Mouse (Mus musculus) lung, embryonic 15.5 days (tissue): ENCODE results near the gene Sap30. TPM values are rescaled to one million over a fixed set of nuclear protein-coding genes. Genes with fewer than 3 reads are reported as not detected.

Experiments used
- ATAC-seq: fragments of 200-750 bp; cut with Nextera tagmentation; 2 replicates; pipeline ENCODE4 v1.8.0; 2017; ENCODE audit warnings: moderate number of reproducible peaks, borderline replicate concordance; ENCODE audit not compliant: low FRiP score, low TSS enrichment; ENCODE audit errors: extremely low read depth
- H3K27ac ChIP-seq: fragments of 300-500 bp; sonication (generic); 2 replicates; pipeline ENCODE4 v1.5.1; 2015; ENCODE audit warnings: moderate library complexity, mild to moderate bottlenecking, inconsistent platforms
- H3K27me3 ChIP-seq: fragments of 300-500 bp; sonication (generic); 2 replicates; pipeline ENCODE4 v1.6.1; 2015; ENCODE audit warnings: inconsistent platforms
- H3K36me3 ChIP-seq: fragments of 300-500 bp; sonication (generic); 2 replicates; pipeline ENCODE4 v1.6.1; 2015; ENCODE audit warnings: inconsistent platforms
- H3K4me1 ChIP-seq: fragments of 300-500 bp; sonication (generic); 2 replicates; pipeline ENCODE4 v1.6.1; 2015; ENCODE audit warnings: inconsistent platforms
- H3K4me2 ChIP-seq: fragments of 300-500 bp; sonication (generic); 2 replicates; pipeline ENCODE4 v1.6.1; 2015; ENCODE audit warnings: inconsistent platforms, mild to moderate bottlenecking, moderate library complexity
- H3K4me3 ChIP-seq: fragments of 300-500 bp; sonication (generic); 2 replicates; pipeline ENCODE4 v1.5.1; 2015; ENCODE audit warnings: mild to moderate bottlenecking, inconsistent platforms
- H3K9ac ChIP-seq: fragments of 300-500 bp; sonication (generic); 2 replicates; pipeline ENCODE4 v1.6.1; 2015; ENCODE audit warnings: inconsistent platforms
- H3K9me3 ChIP-seq: fragments of 300-500 bp; sonication (generic); 2 replicates; pipeline ENCODE4 v1.6.1; 2016; ENCODE audit warnings: inconsistent platforms
- WGBS: fragments of 180-500 bp; shearing (Covaris S2); methylation state at CpG from one replicate; pipeline ENCODE4 v1.1.7; 2015; 5-methylcytosine and 5-hydroxymethylcytosine counted together
- polyA plus RNA-seq: library from polyadenylated mRNA; unstranded; fragments of >200 nt; fragmentation: Nextera tagmentation; extraction: Ambion mirVana; gene quantifications from 2 replicates; pipeline ENCODE4 v1.2.1, GENCODE M21; 2015

Gene Sap30
- polyA plus RNA-seq, 1 experiment from 2014 or later, result 37.0 TPM

DNA sequence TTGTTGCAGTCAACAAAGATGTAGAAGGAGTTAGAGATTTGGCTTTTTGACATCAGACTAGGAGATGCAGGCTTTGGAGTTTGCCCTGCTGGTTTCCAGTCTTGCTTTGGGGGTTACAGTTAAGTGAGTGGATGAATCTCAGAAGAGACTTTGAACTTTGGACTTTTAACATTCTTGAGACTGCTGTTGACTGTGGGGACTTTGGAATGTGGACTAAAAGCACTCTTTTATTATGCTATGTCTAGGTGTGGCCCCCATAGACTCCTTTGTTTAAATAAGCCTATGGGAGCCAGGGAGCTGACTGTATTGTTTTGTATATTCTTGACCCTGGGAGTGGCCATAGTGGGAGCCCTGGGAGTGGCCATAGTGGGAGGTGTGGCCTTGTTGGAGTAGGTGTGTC is 2.2 kb upstream of the Sap30 start:
- H3K4me3 ChIP-seq, result no peak overlapping the region
- no peaks in the 10 kb centered on the region for H3K36me3 ChIP-seq
- H3K4me2 ChIP-seq, result no peak overlapping the region
- H3K27ac ChIP-seq, result no peak overlapping the region
- no peaks in the 10 kb centered on the region for H3K27me3 ChIP-seq
- peaks cover 10% of the 10 kb centered on the region for H3K4me1 ChIP-seq
- no peak overlapping the region for H3K9ac ChIP-seq
- no peaks in the 10 kb centered on the region for H3K9me3 ChIP-seq
- no peak for ATAC-seq

GRCm38 (mm10) chr8:57489366-57489765 is 1.7 kb upstream of the Sap30 start:
- Histone ChIP-seq H3K4me3 (no peak overlapping the region), H3K9ac (no peak overlapping the region), H3K4me1 (peaks cover 10% of the 10 kb centered on the region), H3K36me3 (no peaks in the 10 kb centered on the region), H3K27me3 (no peaks in the 10 kb centered on the region), H3K9me3 (no peaks in the 10 kb centered on the region), H3K27ac (no peak overlapping the region), H3K4me2 (no peak overlapping the region)
- 94% methylated on average over 1 of the region's 1 CpGs for WGBS
- ATAC-seq, result no peak

DNA sequence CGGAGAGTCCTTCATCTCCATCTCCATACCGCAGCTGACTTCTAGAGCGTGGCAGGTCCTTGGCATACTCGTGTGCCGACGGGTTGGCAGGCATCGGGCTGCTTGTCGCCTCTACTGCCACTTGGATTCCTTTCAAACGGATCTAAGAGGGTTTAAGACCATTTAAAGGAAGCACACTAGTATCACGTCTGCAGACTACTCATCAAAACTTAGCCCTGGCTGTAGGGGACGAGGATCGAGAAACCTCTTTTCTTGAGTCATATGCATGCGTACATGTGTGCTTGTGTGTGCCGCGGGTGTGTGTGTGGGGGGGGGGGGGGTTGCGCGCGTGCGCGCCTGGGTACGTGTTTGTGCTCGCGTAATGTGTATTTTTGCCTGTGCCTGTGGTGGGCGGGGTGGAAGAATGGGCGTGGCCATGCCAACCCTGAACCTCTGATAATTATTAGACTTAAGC is 679 bp upstream of the Sap30 start:
- peak overlapping the region; percentile 87 for H3K4me2 ChIP-seq
- H3K27ac ChIP-seq, result peak overlapping the region; percentile 97
- no peaks in the 10 kb centered on the region for H3K9me3 ChIP-seq
- H3K36me3 ChIP-seq, result no peaks in the 10 kb centered on the region
- peak; percentile 55 for ATAC-seq
- H3K9ac ChIP-seq, result peak overlapping the region; percentile 66
- H3K27me3 ChIP-seq, result no peaks in the 10 kb centered on the region
- peak overlapping the region; percentile 93 for H3K4me3 ChIP-seq
- peaks cover 10% of the 10 kb centered on the region for H3K4me1 ChIP-seq
- 0% methylated on average over 25 of the region's 25 CpGs for WGBS

DNA sequence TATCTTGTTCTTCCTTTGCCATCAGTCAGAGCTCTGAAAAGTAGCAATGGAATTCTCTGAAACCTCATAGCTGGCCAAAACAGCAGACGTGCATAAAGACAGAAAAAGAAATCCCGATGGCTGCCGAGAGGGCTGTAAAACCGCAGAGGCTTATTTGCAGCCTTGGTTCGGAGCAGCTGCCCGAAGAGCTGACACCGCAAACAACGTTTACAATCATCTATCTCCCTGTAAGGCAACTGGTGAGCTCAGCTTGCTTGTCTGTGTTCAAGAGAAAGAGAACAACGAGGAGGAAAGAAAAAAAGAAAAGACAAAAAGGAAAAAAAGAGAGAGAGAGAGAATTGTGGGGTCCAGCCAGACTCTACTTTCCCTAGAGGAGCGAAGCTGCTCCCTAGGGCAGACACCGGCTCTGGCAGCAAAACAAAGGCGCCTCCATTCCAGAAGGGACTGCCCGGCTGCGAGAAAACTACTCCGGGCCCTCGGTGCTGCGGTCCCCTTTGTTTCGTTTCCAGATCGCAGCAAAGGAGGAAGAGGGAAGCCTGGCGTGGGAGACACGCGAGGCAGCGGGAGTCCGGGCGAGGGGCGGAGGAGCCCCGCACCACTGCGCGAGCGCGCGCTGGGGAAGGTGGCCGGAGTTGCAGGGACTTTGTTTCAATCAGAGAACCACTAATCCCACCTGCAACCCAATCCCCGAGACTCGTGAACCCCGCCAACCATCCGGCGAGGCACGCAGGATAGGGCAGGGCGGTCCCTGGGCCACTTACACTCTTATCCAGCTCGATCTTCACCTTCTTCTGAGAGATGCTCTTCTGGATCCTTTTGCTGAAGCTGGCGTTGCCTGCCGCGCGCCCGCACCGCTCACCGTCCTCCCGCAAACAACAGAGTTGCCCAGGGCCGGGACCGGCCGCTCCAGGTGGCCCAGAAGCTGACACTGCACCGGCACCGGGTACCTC is 894 bp downstream of the Sap30 start:
- H3K4me2 ChIP-seq, result peak overlapping the region; percentile 87
- ATAC-seq, result peak; percentile 47
- no peaks in the 10 kb centered on the region for H3K9me3 ChIP-seq
- under 1% methylated on average over 54 of the region's 54 CpGs for WGBS
- peak overlapping the region; percentile 97 for H3K27ac ChIP-seq
- H3K4me1 ChIP-seq, result peaks cover 10% of the 10 kb centered on the region
- H3K36me3 ChIP-seq, result peaks cover 10% of the 10 kb centered on the region; the same call in 1 of the 2 replicates
- no peaks in the 10 kb centered on the region for H3K27me3 ChIP-seq
- H3K4me3 ChIP-seq, result peak overlapping the region; percentile 93
- H3K9ac ChIP-seq, result peak overlapping the region; percentile 69

DNA sequence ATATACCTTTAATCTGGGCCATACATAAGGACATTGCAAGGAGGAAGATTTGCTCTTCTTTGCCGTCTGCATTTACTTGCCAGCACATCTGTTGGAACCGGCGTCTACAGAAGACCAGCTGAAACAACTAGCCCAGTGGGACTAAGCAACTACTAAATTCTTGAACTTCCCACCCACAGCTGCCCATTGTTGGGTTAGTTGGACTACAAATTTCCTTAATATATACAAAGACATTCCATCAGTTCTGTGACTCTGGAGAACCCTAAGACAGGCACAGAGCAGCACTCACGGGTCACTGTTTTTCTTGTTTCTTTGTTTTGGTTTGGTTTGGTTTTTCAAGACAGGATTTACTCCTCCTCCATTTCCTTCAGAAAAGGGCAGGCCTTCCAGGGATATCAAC is 7.1 kb downstream of the Sap30 start:
- no peak overlapping the region for H3K27ac ChIP-seq
- 67% methylated on average over 4 of the region's 4 CpGs for WGBS
- H3K4me1 ChIP-seq, result peaks cover 4% of the 10 kb centered on the region
- no peaks in the 10 kb centered on the region for H3K9me3 ChIP-seq
- no peak overlapping the region for H3K4me3 ChIP-seq
- H3K36me3 ChIP-seq, result peaks cover 14% of the 10 kb centered on the region; the same call in 1 of the 2 replicates
- H3K4me2 ChIP-seq, result no peak overlapping the region
- ATAC-seq, result no peak
- H3K27me3 ChIP-seq, result no peaks in the 10 kb centered on the region
- H3K9ac ChIP-seq, result no peak overlapping the region

DNA sequence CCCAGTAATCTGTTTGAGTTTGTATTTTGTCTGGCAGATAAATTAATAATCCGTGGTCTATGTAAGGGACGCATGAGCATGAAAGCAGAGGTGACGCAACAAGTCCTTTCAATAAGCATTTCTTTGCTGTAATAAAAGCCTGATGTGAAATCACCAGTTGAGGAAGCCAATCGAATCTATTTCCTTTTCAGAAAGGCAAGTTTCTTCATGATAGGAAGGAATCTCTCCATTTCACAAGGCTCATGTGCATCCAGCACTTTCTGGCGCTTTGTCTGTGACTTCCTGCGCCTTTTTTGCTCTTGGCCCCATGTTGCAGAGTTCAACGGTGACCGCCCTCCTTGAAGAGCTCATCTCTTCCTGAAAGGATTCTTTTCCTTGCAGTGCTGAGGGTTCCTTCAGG is 8.0 kb downstream of the Sap30 start:
- 90% methylated on average over 8 of the region's 8 CpGs for WGBS
- no peak for ATAC-seq
- H3K9me3 ChIP-seq, result no peaks in the 10 kb centered on the region

GRCm38 (mm10) chr8:57478406-57478805 is 9.3 kb downstream of the Sap30 start:
- Histone ChIP-seq H3K4me1 (no peaks in the 10 kb centered on the region), H3K9ac (no peak overlapping the region), H3K4me3 (no peak overlapping the region), H3K27ac (no peak overlapping the region), H3K27me3 (no peaks in the 10 kb centered on the region), H3K36me3 (peaks cover 14% of the 10 kb centered on the region; the same call in 1 of the 2 replicates), H3K9me3 (no peaks in the 10 kb centered on the region), H3K4me2 (no peak overlapping the region)
- ATAC-seq, result no peak
- WGBS, result 40% methylated on average over 3 of the region's 3 CpGs

More for the DNA sequence above, 8.0 kb downstream of the Sap30 start:
- Histone ChIP-seq H3K4me1 (no peaks in the 10 kb centered on the region), H3K27ac (no peak overlapping the region), H3K36me3 (peaks cover 14% of the 10 kb centered on the region; the same call in 1 of the 2 replicates), H3K9ac (no peak overlapping the region), H3K4me3 (no peak overlapping the region), H3K4me2 (no peak overlapping the region), H3K27me3 (no peaks in the 10 kb centered on the region)

- Histone ChIP-seq H3K27ac (no peak overlapping the region), H3K9ac (no peak overlapping the region), H3K9me3 (no peaks in the 10 kb centered on the region), H3K4me2 (no peak overlapping the region), H3K27me3 (no peaks in the 10 kb centered on the region), H3K4me3 (no peak overlapping the region), H3K36me3 (no peaks in the 10 kb centered on the region), H3K4me1 (peaks cover 2% of the 10 kb centered on the region; the same call in 1 of the 2 replicates)
- 59% methylated on average over 6 of the region's 6 CpGs for WGBS
- no peak for ATAC-seq
Measured at GRCm38 (mm10) chr8:57473751-57474150, 13.9 kb downstream of the Sap30 start.

DNA sequence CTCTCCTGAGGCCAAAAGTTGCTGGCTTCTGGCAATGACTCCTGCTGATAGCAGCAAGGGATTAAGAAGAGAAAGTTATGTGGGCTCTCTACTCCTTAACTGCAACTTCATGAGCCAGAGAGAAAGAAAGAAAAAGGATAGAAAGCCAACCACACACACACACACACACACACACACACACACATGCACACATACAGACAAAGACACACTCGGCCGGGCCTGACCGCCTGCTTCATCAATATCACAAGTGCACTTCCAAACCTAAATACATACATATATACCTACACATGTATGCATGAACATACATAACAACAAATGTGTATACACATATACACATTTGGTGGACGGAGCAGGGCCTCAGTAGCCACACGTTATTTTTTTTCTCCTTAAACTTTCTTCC is 16.8 kb downstream of the Sap30 start:
- ATAC-seq, result no peak

GRCm38 (mm10) chr8:57468624-57469023 is 19.0 kb downstream of the Sap30 start:
- no peaks in the 10 kb centered on the region for H3K9me3 ChIP-seq
- H3K9ac ChIP-seq, result no peak overlapping the region
- ATAC-seq, result peak; percentile 67; the same call in 1 of the 2 replicates
- peaks cover 4% of the 10 kb centered on the region; the same call in 1 of the 2 replicates for H3K4me1 ChIP-seq
- H3K27me3 ChIP-seq, result no peaks in the 10 kb centered on the region
- 20% methylated on average over 5 of the region's 5 CpGs for WGBS
- H3K4me2 ChIP-seq, result no peak overlapping the region
- no peak overlapping the region for H3K27ac ChIP-seq
- no peaks in the 10 kb centered on the region for H3K36me3 ChIP-seq
- no peak overlapping the region for H3K4me3 ChIP-seq

More for the DNA sequence above, 16.8 kb downstream of the Sap30 start:
- 92% methylated on average over 5 of the region's 5 CpGs for WGBS
- H3K4me2 ChIP-seq, result no peak overlapping the region
- H3K27ac ChIP-seq, result no peak overlapping the region
- no peak overlapping the region for H3K4me3 ChIP-seq
- no peaks in the 10 kb centered on the region for H3K27me3 ChIP-seq
- peaks cover 4% of the 10 kb centered on the region; the same call in 1 of the 2 replicates for H3K4me1 ChIP-seq
- no peaks in the 10 kb centered on the region for H3K36me3 ChIP-seq
- no peak overlapping the region for H3K9ac ChIP-seq
- H3K9me3 ChIP-seq, result no peaks in the 10 kb centered on the region

DNA sequence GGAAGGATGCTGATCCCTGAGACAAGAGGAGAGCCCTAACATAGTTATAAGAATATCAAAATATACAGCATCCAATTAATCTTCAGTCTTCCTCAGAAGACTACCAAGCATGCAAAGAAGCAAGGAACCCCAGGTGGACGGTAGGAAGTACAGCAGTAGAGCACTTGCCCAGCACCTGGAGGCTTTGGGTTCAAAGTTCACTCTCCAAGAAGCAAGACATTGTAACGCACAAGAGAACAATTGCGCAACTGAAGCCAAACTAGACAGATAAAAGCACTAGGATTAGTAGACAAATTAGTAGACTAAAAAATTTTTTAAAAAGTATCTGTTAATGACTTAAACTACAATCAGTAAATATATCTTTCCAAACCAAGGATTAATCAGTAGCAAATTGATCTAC is 23.9 kb downstream of the Sap30 start:
- Histone ChIP-seq H3K9ac (no peak overlapping the region), H3K27ac (no peak overlapping the region), H3K4me2 (no peak overlapping the region), H3K27me3 (no peaks in the 10 kb centered on the region), H3K4me1 (peaks cover 3% of the 10 kb centered on the region; the same call in 1 of the 2 replicates), H3K9me3 (no peaks in the 10 kb centered on the region), H3K36me3 (no peaks in the 10 kb centered on the region), H3K4me3 (no peak overlapping the region)
- 83% methylated on average over 3 of the region's 3 CpGs for WGBS
- ATAC-seq, result no peak

DNA sequence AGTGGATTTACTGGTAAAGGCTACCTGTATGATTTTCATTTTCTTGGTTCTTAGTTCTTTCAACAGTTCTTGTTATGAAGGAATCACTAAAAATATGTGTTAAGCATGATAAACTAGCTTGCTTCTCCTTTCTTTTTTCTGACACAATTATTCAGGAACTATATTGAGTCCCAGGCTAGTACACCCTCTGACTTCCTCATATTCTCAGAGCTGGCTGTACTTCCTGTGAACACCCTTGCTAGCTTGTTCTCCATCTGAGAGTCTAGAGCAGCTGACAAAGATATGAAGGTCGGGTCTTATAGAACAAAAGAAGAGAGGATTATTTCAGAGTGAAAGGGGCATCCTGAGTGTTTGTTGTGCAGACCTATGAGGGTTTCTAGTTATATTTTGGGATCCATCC is 24.8 kb downstream of the Sap30 start:
- 31% methylated on average over 1 of the region's 1 CpGs for WGBS

More for the DNA sequence above, 24.8 kb downstream of the Sap30 start:
- Histone ChIP-seq H3K4me2 (no peak overlapping the region), H3K36me3 (no peaks in the 10 kb centered on the region), H3K9me3 (no peaks in the 10 kb centered on the region), H3K27ac (no peak overlapping the region), H3K9ac (no peak overlapping the region), H3K4me3 (no peak overlapping the region), H3K4me1 (peaks cover 2% of the 10 kb centered on the region; the same call in 1 of the 2 replicates), H3K27me3 (no peaks in the 10 kb centered on the region)
- ATAC-seq, result no peak
